Mouse (Mus musculus) layer of hippocampus, postnatal 14 days (tissue): Measurements from ENCODE around the gene Abca2. TPM values are rescaled to one million over a fixed set of nuclear protein-coding genes. Genes with fewer than 3 reads are reported as not detected.

Experiments used
- DNase-seq, 2 experiments: peaks; one replicate each; pipeline ENCODE4 v3.0.0; 2021 to 2022; ENCODE audit warnings: low spot score in 2 of 2, mixed read lengths in 1 of 2
- microRNA-seq, 2 experiments: library from miRNA; unstranded; fragments of <30 nt; microRNA quantifications; one replicate each; pipeline ENCODE4 v1.2.0; 2021
- total RNA-seq, 2 experiments: library from RNA; stranded (reverse); gene quantifications; 2 replicates each; pipeline ENCODE4 v1.2.3; 2021

Abca2 gene
- total RNA-seq, 2 experiments from 2014 or later: 140 to 141 TPM

DNA sequence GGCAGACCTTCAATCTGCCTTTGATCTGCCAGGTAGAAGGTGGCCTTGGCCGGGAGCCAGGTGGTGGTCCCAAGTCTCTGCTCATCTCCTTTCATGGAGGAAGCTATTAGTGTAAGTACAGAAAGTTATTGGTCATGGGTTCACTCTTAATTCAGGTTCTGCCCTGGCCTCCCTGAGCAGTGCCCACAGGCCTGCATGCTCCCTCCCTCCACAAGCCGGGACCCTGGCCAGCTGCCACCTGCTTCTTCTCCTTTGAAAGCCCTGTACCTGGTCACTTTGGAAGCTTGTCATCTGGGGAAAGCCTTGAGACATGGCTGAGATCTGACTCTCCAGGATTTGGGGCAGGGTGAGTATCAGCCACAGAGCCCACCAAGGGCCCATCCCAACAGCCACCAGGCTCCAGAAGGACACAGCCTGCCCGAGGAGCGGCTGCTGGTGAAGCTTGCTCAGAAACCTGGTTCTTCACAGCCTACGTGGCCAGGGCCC, 65.0 kb downstream of the Abca2 start, which contains the start of gene Lcn12:
Lcn12 (minus strand) TSS at position 436 of the 486 bp plus-strand sequence.
- no peak for DNase-seq

GRCm38 (mm10) chr2:25496462-25496861, 68.0 kb downstream of the Abca2 start:
- no peak for DNase-seq

Small RNA genes lying within 50 kb of the gene (microRNA-seq; reads per million reads assigned to microRNA genes)
- 6.2 to 9.5 reads per million in 2 experiments for gene Mir3087

Other genes starting within 250 kb of the Abca2 start
- 10 to 100 TPM; 38.1 to 49.8 TPM for gene Nrarp, start 247.9 kb upstream of the Abca2 start, total RNA-seq
- 1 to 10 TPM; 1.7 to 2.0 TPM for gene Tor4a, start 231.8 kb upstream of the Abca2 start, total RNA-seq
- 10 to 100 TPM; 50.7 to 51.7 TPM for gene Nelfb, start 217.2 kb upstream of the Abca2 start, total RNA-seq
- gene Stpg3, start 214.1 kb upstream of the Abca2 start, total RNA-seq: not detected
- not detected for gene Fam166a, start 210.0 kb upstream of the Abca2 start, total RNA-seq
- gene Tubb4b, start 204.0 kb upstream of the Abca2 start, total RNA-seq: 100 to 1,000 TPM; 415 to 455 TPM
- gene Slc34a3, start 194.3 kb upstream of the Abca2 start, total RNA-seq: not detected
- gene Rnf224, start 191.9 kb upstream of the Abca2 start, total RNA-seq: not detected
- gene Rnf208, start 186.4 kb upstream of the Abca2 start, total RNA-seq: 100 to 1,000 TPM; 195 to 202 TPM
- not detected for gene Cysrt1, start 186.3 kb upstream of the Abca2 start, total RNA-seq
- gene AL732309.1, start 181.8 kb upstream of the Abca2 start, total RNA-seq: 1 to 10 TPM; 3.6 to 3.7 TPM
- 10 to 100 TPM; 34.3 to 38.0 TPM for gene Tmem203, start 173.3 kb upstream of the Abca2 start, total RNA-seq
- 10 to 100 TPM; 21.1 to 23.2 TPM for gene Tprn, start 166.1 kb upstream of the Abca2 start, total RNA-seq
- gene Ssna1, start 156.3 kb upstream of the Abca2 start, total RNA-seq: 10 to 100 TPM; 69.1 to 70.1 TPM
- gene Anapc2, start 156.2 kb upstream of the Abca2 start, total RNA-seq: 10 to 100 TPM; 66.6 to 72.1 TPM
- gene Tmem210, start 140.6 kb upstream of the Abca2 start, total RNA-seq: not detected
- gene Lrrc26, start 138.8 kb upstream of the Abca2 start, total RNA-seq: not detected
- 100 to 1,000 TPM; 419 to 451 TPM for gene Grin1, start 109.5 kb upstream of the Abca2 start, total RNA-seq
- 10 to 100 TPM; 49.0 to 59.9 TPM for gene Man1b1, start 96.4 kb upstream of the Abca2 start, total RNA-seq
- gene Dpp7, start 72.3 kb upstream of the Abca2 start, total RNA-seq: 10 to 100 TPM; 24.7 to 29.4 TPM
- gene Uap1l1, start 63.0 kb upstream of the Abca2 start, total RNA-seq: 10 to 100 TPM in 1 of 2 experiments, 1 to 10 TPM in 1; 9.2 to 11.8 TPM
- 10 to 100 TPM; 11.9 to 15.3 TPM for gene Sapcd2, start 56.4 kb upstream of the Abca2 start, total RNA-seq
- 10 to 100 TPM; 22.3 to 23.4 TPM for gene Entpd2, start 32.8 kb upstream of the Abca2 start, total RNA-seq
- gene Npdc1, start 29.4 kb upstream of the Abca2 start, total RNA-seq: 100 to 1,000 TPM; 402 to 418 TPM
- under 1 TPM; 0.31 to 0.81 TPM for gene Fut7, start 5.4 kb upstream of the Abca2 start, total RNA-seq
- gene Clic3, start 28.1 kb downstream of the Abca2 start, total RNA-seq: under 1 TPM in 1 of 2 experiments, not detected in 1; 0.58 TPM
- 10 to 100 TPM; 52.1 to 57.7 TPM for gene Paxx, start 32.4 kb downstream of the Abca2 start, total RNA-seq
- gene Ptgds, start 41.3 kb downstream of the Abca2 start, total RNA-seq: 100 to 1,000 TPM; 234 to 420 TPM
- not detected for gene Lcn12, start 65.2 kb downstream of the Abca2 start, total RNA-seq
- gene Fbxw5, start 72.0 kb downstream of the Abca2 start, total RNA-seq: 100 to 1,000 TPM; 130 to 134 TPM
- gene C8g, start 73.0 kb downstream of the Abca2 start, total RNA-seq: 1 to 10 TPM; 1.5 to 1.7 TPM
- 10 to 100 TPM in 1 of 2 experiments, 1 to 10 TPM in 1; 9.8 to 11.1 TPM for gene Traf2, start 118.2 kb downstream of the Abca2 start, total RNA-seq
- 100 to 1,000 TPM; 214 to 226 TPM for gene Edf1, start 129.1 kb downstream of the Abca2 start, total RNA-seq
- 1 to 10 TPM; 1.7 to 2.6 TPM for gene Mamdc4, start 146.1 kb downstream of the Abca2 start, total RNA-seq
- 10 to 100 TPM; 81.2 to 83.8 TPM for gene Phpt1, start 146.5 kb downstream of the Abca2 start, total RNA-seq
- 100 to 1,000 TPM in 1 of 2 experiments, 10 to 100 TPM in 1; 99.8 to 103 TPM for gene Ajm1, start 153.1 kb downstream of the Abca2 start, total RNA-seq
- 100 to 1,000 TPM; 105 to 107 TPM for gene Rabl6, start 179.8 kb downstream of the Abca2 start, total RNA-seq
- not detected for gene Ccdc183, start 189.0 kb downstream of the Abca2 start, total RNA-seq
- gene Tmem141, start 193.3 kb downstream of the Abca2 start, total RNA-seq: 10 to 100 TPM; 25.0 TPM
- 1 to 10 TPM; 1.0 to 1.4 TPM for gene Fcna, start 199.3 kb downstream of the Abca2 start, total RNA-seq
- gene Lcn8, start 224.4 kb downstream of the Abca2 start, total RNA-seq: not detected
- not detected for gene Lcn5, start 229.2 kb downstream of the Abca2 start, total RNA-seq
- not detected for gene Lcn6, start 248.1 kb downstream of the Abca2 start, total RNA-seq